Mouse (Mus musculus) intestine, embryonic 15.5 days (tissue): ENCODE measurements at regions not wholly inside any gene's neighbourhood (a gene's known extent, or its start where the extent isn't known, plus 50 kb on each side); places are given as distances from the start of the nearest gene placed in this dataset.

Source experiments
- ATAC-seq: fragments of 200-750 bp; cut with Nextera tagmentation; 2 replicates; pipeline ENCODE4 v1.8.0; 2017; ENCODE audit warnings: moderate TSS enrichment, moderate library complexity
- H3K27ac ChIP-seq: fragments of 300-500 bp; sonication (generic); 2 replicates; pipeline ENCODE4 v1.5.1; 2015; ENCODE audit warnings: mild to moderate bottlenecking, inconsistent platforms
- H3K27me3 ChIP-seq: fragments of 300-500 bp; sonication (generic); replicated peaks from 2 replicates; pipeline ENCODE4 v1.6.1; 2015; ENCODE audit warnings: inconsistent platforms
- H3K36me3 ChIP-seq: fragments of 300-500 bp; sonication (generic); 2 replicates; pipeline ENCODE4 v1.6.1; 2015; ENCODE audit warnings: inconsistent platforms
- H3K4me1 ChIP-seq: fragments of 300-500 bp; sonication (generic); replicated peaks from 2 replicates; pipeline ENCODE4 v1.6.1; 2015; ENCODE audit warnings: inconsistent platforms
- H3K4me2 ChIP-seq: fragments of 300-500 bp; sonication (generic); replicated peaks from 2 replicates; pipeline ENCODE4 v1.6.1; 2015; ENCODE audit warnings: mild to moderate bottlenecking, inconsistent platforms
- H3K4me3 ChIP-seq: fragments of 300-500 bp; sonication (generic); replicated peaks from 2 replicates; pipeline ENCODE4 v1.5.1; 2015; ENCODE audit warnings: inconsistent platforms
- H3K9ac ChIP-seq: fragments of 300-500 bp; sonication (generic); 2 replicates; pipeline ENCODE4 v1.6.1; 2015; ENCODE audit warnings: inconsistent platforms
- H3K9me3 ChIP-seq: fragments of 300-500 bp; sonication (generic); 2 replicates; pipeline ENCODE4 v1.6.1; 2016; ENCODE audit warnings: inconsistent platforms
- whole genome bisulfite sequencing: fragments of 180-500 bp; shearing (Covaris S2); methylation state at CpG from one replicate; pipeline ENCODE4 v1.1.7; 2015; 5-methylcytosine and 5-hydroxymethylcytosine counted together

- WGBS: 80% methylated on average over 1 of the region's 1 CpGs
Measured at GRCm38 (mm10) chr1:108558882-108559281, 969.1 kb downstream of the Serpinb8 start.

GRCm38 (mm10) chr1:108562981-108563380 is 973.2 kb downstream of the Serpinb8 start:
- Histone ChIP-seq H3K9me3 (no peaks in the 10 kb centered on the region), H3K27me3 (no peaks in the 10 kb centered on the region), H3K4me2 (no peak overlapping the region), H3K27ac (no peak overlapping the region), H3K4me1 (no peaks in the 10 kb centered on the region), H3K9ac (no peak overlapping the region), H3K36me3 (no peaks in the 10 kb centered on the region), H3K4me3 (no peak overlapping the region)
- no peak for ATAC-seq
- WGBS: 56% methylated on average over 1 of the region's 1 CpGs

More at GRCm38 (mm10) chr1:108558882-108559281, 969.1 kb downstream of the Serpinb8 start:
- no peaks in the 10 kb centered on the region for H3K9me3 ChIP-seq
- no peak overlapping the region for H3K4me3 ChIP-seq
- H3K27me3 ChIP-seq: no peaks in the 10 kb centered on the region
- no peak overlapping the region for H3K4me2 ChIP-seq
- no peaks in the 10 kb centered on the region for H3K4me1 ChIP-seq
- no peak overlapping the region for H3K27ac ChIP-seq
- no peak for ATAC-seq
- no peaks in the 10 kb centered on the region for H3K36me3 ChIP-seq
- no peak overlapping the region for H3K9ac ChIP-seq

- Histone ChIP-seq H3K9ac (no peak overlapping the region), H3K27me3 (no peaks in the 10 kb centered on the region), H3K4me2 (no peak overlapping the region), H3K27ac (no peak overlapping the region), H3K4me1 (no peaks in the 10 kb centered on the region), H3K9me3 (no peaks in the 10 kb centered on the region), H3K36me3 (no peaks in the 10 kb centered on the region), H3K4me3 (no peak overlapping the region)
- 68% methylated on average over 3 of the region's 3 CpGs for WGBS
- no peak for ATAC-seq
Measured at GRCm38 (mm10) chr1:108571977-108572376, 982.2 kb downstream of the Serpinb8 start.

- Histone ChIP-seq H3K4me3 (no peak overlapping the region), H3K9ac (no peak overlapping the region), H3K27ac (no peak overlapping the region), H3K27me3 (no peaks in the 10 kb centered on the region), H3K4me2 (no peak overlapping the region), H3K9me3 (no peaks in the 10 kb centered on the region), H3K36me3 (no peaks in the 10 kb centered on the region), H3K4me1 (no peaks in the 10 kb centered on the region)
- ATAC-seq: no peak
Measured at GRCm38 (mm10) chr1:108572765-108573164, 983.0 kb downstream of the Serpinb8 start.

- Histone ChIP-seq H3K27me3 (no peaks in the 10 kb centered on the region), H3K4me3 (no peak overlapping the region), H3K9ac (no peak overlapping the region), H3K4me2 (no peak overlapping the region), H3K27ac (no peak overlapping the region), H3K4me1 (no peaks in the 10 kb centered on the region), H3K36me3 (no peaks in the 10 kb centered on the region), H3K9me3 (no peaks in the 10 kb centered on the region)
- WGBS: 82% methylated on average over 6 of the region's 6 CpGs
- ATAC-seq: no peak
Measured at GRCm38 (mm10) chr1:108576806-108577205, 987.0 kb downstream of the Serpinb8 start.

GRCm38 (mm10) chr1:108577793-108578192 is 988.0 kb downstream of the Serpinb8 start:
- 90% methylated on average over 3 of the region's 3 CpGs for WGBS
- Histone ChIP-seq H3K9me3 (no peaks in the 10 kb centered on the region), H3K4me1 (no peaks in the 10 kb centered on the region), H3K27me3 (no peaks in the 10 kb centered on the region), H3K27ac (no peak overlapping the region), H3K9ac (no peak overlapping the region), H3K36me3 (no peaks in the 10 kb centered on the region), H3K4me3 (no peak overlapping the region), H3K4me2 (no peak overlapping the region)
- no peak for ATAC-seq

- peak; percentile 96 for ATAC-seq
- Histone ChIP-seq H3K27ac (no peak overlapping the region), H3K4me3 (no peak overlapping the region), H3K9ac (no peak overlapping the region), H3K36me3 (no peaks in the 10 kb centered on the region), H3K9me3 (no peaks in the 10 kb centered on the region), H3K4me2 (no peak overlapping the region), H3K4me1 (no peaks in the 10 kb centered on the region), H3K27me3 (no peaks in the 10 kb centered on the region)
- WGBS: 48% methylated on average over 3 of the region's 3 CpGs
Measured at GRCm38 (mm10) chr1:108592720-108593422, 1003.1 kb downstream of the Serpinb8 start.

- H3K27me3 ChIP-seq: no peaks in the 10 kb centered on the region
- H3K9me3 ChIP-seq: no peaks in the 10 kb centered on the region
- ATAC-seq: no peak
- no peaks in the 10 kb centered on the region for H3K4me1 ChIP-seq
- no peak overlapping the region for H3K4me2 ChIP-seq
- no peak overlapping the region for H3K4me3 ChIP-seq
- H3K9ac ChIP-seq: no peak overlapping the region
- no peak overlapping the region for H3K27ac ChIP-seq
- H3K36me3 ChIP-seq: no peaks in the 10 kb centered on the region
- 90% methylated on average over 11 of the region's 11 CpGs for WGBS
Measured at GRCm38 (mm10) chr1:108597129-108597528, 1007.3 kb downstream of the Serpinb8 start.
